Mouse (Mus musculus) activated CD4-positive, CD25-positive, alpha-beta regulatory T cell, adult 4 months (primary cell): ENCODE data around the gene Hist1h2af. TPM values are rescaled to one million over a fixed set of nuclear protein-coding genes. Genes with fewer than 3 reads are reported as not detected.

Source experiments
- ATAC-seq: one replicate; pipeline ENCODE4 v1.8.0; 2017
- polyA plus RNA-seq, 2 experiments: library from polyadenylated mRNA; unstranded; fragments of 100-300 nt; shearing (Covaris generic); gene quantifications; one replicate each; pipeline ENCODE4 v1.2.1; 2017

The Hist1h2af gene
- polyA plus RNA-seq, result not detected

DNA sequence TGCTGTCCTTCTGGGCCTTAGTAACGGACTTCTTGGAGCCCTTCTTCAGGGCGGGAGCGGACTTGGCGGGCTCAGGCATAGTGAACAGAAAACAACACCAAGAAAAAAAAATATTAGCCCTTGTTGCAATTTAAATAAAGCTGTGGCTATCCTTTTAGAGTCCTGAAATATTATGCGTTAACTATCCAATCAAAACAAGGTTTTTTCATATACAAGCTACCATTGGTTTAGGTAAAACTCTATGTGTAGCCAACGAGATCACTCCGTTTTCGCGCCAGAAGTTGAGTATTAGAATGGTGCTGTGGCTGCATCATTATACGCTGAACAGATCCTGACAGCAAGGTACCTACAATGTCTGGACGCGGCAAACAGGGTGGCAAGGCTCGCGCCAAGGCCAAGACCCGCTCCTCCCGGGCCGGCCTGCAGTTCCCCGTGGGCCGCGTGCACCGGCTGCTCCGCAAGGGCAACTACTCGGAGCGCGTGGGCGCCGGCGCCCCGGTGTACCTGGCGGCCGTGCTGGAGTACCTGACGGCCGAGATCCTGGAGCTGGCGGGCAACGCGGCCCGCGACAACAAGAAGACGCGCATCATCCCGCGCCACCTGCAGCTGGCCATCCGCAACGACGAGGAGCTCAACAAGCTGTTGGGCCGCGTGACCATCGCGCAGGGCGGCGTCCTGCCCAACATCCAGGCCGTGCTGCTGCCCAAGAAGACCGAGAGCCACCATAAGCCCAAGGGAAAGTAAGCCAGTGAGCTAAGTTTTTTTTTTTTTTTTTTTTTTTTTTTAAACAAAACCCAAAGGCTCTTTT, at the start of gene Hist1h2af:
Hist1h2af (plus strand) TSS at position 347 of the 808 bp plus-strand sequence.
- peak; percentile 24 for ATAC-seq

DNA sequence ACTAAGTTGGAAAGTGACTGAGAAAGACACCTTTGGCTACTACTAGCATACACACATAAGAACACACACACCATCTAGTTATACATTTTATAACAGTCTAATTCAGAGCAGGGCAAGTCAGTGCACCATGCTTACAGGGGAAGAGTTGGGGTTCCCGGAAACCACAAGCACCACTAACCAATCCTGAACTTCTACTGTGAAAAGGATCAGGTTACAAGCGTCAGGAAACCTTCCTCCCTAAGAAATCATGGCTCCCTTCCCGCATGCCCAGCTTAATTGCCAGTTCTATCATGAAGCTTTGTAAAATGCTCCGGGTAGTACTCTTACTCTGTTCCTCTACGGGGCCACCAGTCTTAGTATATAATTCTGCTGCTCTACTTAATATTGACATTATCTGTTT, 48.4 kb upstream of the Hist1h2af start:
- no peak for ATAC-seq

DNA sequence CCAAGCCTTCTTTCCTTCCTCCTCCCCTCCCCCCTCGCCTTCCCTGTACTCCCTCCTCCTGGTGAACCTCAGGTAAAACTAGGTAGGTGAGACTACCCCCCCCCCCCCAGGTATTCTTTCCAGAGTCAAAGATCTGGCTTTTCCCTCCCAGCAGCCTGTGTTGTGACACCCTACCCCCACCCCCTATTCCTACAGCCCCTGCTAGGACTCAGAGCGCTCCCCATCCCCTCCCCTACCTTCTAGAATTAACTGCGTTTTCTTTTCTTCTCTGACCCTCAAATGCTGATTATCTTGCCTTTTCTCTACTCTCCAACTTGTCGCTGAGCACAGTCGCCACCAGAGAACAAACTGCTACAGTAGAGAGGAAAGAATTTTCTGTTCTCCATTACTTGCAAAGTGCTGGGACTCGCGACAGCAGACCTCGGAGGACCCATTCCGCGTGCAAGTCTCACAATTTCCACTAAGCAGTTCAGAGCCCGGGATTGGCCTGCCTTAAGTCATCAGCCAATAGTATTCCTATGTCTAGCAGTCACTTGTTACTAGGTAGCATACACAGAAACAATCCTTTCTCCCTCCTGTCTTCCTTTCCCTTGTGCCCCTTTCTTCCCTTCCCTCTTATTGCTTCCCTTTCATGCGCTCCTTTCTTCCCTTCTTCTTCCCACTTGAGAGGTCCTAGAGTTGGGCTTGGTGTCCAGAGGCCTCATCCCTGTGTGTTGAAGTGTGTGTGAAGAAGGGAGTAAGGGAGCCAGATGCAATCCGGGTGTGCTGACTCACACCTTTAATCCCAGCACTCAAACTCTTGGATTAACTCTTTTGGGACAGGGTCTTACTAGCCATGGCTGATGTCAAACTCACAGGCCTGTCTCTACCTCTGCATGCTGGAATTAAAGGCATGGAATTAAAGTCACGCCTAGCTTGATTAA, 45.0 kb upstream of the Hist1h2af start, which contains the start of gene Btn2a2:
Btn2a2 (minus strand) TSS at position 458 of the 923 bp plus-strand sequence.
- ATAC-seq, result peak; percentile 100

GRCm38 (mm10) chr13:23490863-23491262, 42.8 kb upstream of the Hist1h2af start:
- no peak for ATAC-seq

- no peak for ATAC-seq
These were observed 42.4 kb upstream of the Hist1h2af start for GRCm38 (mm10) chr13:23491263-23491662.

GRCm38 (mm10) chr13:23491990-23492389, 41.7 kb upstream of the Hist1h2af start:
- ATAC-seq, result no peak

- ATAC-seq, result no peak
These were observed 38.2 kb upstream of the Hist1h2af start for GRCm38 (mm10) chr13:23495526-23495925.

GRCm38 (mm10) chr13:23497656-23498321, 35.9 kb upstream of the Hist1h2af start:
- no peak for ATAC-seq

DNA sequence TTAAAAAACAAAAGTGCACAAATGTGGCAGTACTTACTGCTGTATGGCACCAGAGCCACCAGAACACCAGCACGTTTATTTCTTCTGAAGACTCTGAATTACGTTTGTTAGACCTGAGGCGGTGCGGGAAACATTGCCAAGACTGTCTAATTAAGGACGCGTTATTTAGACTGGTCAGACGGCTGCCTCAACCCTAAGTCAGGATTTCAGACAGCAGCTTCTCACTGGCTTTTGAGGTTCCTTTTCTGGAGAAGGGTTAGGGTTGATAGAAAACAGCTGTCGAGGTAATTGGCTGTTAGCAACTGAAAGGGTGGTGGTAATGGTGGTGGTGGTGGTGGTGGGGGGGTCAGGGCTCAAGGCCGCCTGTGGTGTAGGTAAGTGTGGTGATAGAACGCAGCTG, 35.1 kb upstream of the Hist1h2af start:
- ATAC-seq, result no peak

DNA sequence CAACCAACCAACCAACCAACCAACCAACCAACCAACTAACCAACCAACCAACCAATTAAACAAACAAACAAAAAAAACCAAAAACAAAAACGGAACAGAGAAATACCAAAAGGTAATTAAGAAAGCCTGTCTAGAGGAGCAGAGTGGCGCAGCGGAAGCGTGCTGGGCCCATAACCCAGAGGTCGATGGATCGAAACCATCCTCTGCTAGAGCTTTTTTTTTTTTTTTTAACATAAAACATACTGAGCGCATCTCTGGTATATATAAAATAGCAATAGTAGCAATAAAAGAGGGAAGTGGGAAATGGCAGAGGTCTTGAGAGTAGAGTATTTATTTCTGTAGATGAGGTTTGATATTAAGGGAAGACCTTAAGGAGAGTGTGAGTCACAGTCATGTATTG, 33.8 kb upstream of the Hist1h2af start:
- no peak for ATAC-seq

DNA sequence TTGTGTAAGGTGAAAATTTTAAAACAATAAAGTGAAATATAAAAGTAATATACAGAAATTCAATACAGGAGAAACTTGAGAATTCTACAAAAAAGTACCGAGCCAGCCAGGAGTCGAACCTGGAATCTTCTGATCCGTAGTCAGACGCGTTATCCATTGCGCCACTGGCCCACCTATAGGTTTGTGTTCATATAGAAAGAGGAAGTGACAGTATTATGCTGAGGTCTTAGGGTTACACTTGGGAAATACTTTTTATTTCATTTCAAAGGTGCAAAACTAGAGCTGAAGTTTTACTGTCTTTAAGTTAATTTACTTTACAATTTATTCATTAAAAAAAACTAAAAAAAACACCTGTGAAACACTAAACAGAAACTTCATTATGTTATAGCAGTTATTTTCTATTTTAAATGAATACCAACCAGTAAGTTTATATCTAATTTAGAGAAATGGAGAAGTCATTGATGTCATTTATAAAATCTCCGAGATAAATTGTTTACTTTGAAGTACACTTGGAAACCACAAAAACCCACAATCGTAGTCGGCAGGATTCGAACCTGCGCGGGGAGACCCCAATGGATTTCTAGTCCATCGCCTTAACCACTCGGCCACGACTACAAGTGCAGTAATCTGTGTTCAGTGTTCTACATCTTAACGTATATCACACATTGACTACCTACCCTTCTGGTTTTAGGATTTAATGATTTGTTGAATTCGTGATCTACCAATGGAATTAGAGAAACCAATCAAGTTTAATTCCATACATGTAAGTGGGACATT, 33.1 kb upstream of the Hist1h2af start:
- ATAC-seq, result no peak

- no peak for ATAC-seq
These were observed 32.2 kb upstream of the Hist1h2af start for GRCm38 (mm10) chr13:23501511-23501910.

DNA sequence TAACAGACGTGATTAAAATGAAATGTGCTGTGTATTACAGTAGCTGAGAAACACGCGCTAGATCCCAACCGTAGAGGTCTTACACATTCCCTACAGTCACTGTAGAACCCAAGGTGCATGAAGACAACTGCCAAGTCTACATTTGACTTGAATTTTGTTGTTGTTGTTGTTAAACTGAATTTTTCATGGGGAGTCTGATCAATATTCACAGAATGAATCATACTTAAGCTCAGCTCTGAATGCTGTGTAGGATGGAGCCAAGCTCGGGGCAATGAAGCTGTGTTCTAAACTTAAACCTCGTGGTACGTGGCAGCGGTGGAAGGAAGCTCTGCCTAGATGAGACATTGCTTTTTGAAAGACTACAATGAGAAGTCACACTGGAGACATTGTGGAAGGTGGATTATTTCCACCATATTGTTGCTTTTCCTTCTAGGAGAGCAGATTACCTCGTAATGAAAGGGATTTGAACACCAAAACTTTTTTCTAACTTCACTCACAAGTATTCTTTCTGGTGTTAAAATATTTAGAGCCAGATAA, 31.6 kb upstream of the Hist1h2af start:
- no peak for ATAC-seq

DNA sequence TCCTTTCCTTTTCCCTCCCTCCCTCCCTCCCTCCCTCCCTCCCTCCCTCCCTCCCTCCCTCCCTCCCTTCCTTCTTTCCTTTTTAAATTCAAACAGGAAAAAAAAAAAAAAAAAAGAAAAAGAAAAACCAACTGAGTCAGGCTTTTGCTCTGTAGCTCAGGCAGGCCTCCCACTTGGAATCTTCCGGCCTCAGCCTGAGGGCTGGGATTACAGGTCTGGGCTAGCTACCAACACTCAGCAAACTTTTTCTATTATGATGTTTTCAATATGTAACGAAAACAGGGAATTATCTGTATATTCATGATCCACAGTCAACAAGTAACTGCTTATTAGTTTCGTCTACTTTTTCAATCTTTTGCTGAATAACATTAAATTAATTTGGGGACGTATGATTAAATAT, 30.8 kb upstream of the Hist1h2af start:
- ATAC-seq, result no peak

- ATAC-seq, result no peak
These were observed 29.9 kb upstream of the Hist1h2af start for GRCm38 (mm10) chr13:23503797-23504196.

DNA sequence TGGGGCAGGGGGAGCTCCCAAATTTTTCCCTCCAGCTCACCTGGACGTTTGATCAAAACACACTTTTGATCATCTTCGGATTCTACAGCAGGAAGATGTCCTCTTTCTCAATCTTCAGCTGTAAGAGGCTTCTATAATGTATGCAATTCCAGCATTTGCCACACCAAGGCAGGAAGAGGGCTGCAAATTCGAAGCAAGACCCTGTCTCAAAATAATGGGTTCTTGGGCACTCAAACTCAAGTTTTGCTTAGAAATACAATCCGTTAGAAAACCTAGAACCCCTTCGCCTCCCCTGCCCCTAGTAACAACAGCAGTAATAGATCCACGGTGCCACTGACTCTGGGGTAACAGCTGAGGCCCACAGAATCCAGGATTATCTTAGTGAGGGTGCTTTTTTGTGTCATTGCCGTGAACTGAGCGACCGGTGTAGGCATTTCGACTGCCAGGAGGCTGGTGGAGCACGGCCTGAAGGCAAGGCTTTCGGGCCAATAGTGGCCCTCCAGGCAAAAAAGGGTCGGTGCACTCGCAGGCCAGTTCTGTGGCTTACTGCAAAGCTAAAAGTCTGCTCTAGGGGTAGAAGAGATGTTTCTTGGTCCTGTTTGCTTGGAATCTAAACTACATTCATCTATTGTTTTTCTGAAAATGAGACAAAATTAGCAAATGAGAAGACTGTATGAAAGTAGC, 27.9 kb upstream of the Hist1h2af start:
- ATAC-seq, result no peak

GRCm38 (mm10) chr13:23506351-23506750, 27.4 kb upstream of the Hist1h2af start:
- no peak for ATAC-seq

DNA sequence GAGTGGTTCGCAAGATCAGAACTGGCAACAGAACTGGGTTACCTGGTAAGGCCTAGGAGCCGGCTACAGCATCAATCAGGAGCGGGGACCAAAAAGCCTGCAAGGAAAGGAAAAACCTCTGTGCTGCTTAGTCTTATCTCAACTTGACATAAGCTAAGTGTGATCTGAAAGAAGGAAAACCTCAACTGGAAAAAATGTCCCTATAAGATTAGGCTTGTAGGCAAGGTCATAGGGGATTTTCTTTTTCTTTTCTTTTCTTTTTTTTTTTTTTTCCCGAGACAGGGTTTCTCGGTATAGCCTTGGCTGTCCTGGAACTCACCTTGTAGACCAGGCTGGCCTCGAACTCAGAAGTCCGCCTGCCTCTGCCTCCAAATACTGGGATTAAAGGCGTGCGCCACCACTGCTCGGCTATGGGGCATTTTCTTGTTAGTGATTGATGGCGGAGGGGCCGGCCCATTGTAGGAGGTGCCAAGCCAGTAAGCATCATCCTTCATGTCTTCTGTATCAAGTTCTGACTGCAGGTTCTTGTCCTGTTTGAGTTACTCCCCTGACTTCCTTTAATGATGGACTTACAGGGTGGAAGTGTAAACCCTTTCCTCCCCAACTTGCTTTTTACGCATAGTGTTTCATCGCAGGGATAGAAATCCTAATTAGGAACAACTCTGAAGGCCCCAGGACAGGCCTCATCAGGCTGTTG, 26.7 kb upstream of the Hist1h2af start:
- no peak for ATAC-seq

DNA sequence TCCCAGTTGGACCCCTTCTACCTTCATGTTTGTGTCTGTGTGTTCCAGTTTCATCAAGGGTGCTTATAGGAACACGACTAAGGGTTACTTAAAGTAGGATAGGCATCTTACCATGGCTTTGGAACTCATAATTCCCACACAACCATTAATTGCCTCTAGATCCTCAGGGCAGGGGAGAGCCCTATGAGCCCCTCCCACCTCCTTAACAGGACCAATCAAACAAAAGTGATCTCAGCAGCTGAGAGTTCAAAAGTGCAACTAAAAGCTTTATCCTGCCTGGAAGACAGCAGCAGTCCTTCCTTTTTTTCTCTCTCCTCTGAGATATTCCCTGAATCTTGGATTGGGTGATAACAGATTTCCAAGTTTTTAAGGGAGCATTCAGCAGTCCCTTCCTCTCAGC, 23.6 kb upstream of the Hist1h2af start:
- ATAC-seq, result no peak

DNA sequence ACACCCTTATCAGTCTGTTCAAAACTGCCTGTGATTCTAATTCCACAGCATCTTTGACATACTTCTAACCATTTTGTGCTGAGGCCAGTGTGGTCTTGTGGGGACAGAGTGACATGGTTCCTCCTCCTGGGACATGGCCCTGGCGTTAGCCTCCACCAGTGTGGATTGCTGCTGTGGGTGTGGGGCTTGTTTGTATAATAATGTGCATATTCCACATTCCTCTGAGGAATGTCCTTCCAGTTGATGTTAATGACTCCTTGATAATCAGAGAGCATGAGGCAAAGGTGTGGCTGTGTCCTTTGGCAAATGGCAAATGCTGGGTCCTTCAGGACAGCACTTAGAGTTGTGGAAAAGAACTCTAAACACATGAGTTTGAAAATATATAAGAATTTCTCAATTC, 20.2 kb upstream of the Hist1h2af start:
- ATAC-seq, result no peak

DNA sequence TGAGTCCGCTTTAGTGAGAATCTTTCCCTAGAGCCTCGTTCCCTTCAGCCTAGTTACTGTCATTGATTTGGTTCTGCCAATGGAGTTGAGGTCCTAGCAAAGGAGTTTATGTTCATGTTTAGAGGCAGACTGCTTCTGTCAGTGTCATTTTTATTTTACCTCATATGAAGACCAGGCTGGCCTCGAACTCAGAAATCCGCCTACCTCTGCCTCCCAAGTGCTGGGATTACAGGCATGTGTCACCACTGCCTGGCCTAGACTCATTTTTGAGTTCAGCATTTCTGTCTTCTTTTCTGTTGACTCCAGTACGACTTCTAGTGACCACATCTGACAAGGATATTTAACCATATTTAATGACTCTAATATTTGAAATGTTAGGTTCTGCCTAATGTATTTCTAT, 18.4 kb upstream of the Hist1h2af start:
- no peak for ATAC-seq
